Mouse (Mus musculus) bone marrow macrophage, adult 2 months (primary cell): ENCODE results near the gene Srgap3. TPM values are rescaled to one million over a fixed set of nuclear protein-coding genes. Genes with fewer than 3 reads are reported as not detected.

Experiments
- H3K27ac ChIP-seq: 2 replicates; pipeline ENCODE4 v1.5.1; 2012; ENCODE audit warnings: low read depth, low read length; ENCODE audit not compliant: insufficient read depth
- H3K4me1 ChIP-seq: 2 replicates; pipeline ENCODE4 v1.6.1; 2012; ENCODE audit warnings: low read length; ENCODE audit not compliant: control insufficient read depth, insufficient read depth
- H3K4me3 ChIP-seq: 2 replicates; pipeline ENCODE4 v1.5.1; 2012; ENCODE audit warnings: mild to moderate bottlenecking, low read length, moderate library complexity; ENCODE audit not compliant: insufficient read depth
- CTCF ChIP-seq: IDR thresholded peaks from 2 replicates; pipeline ENCODE4 v1.5.1; 2012; ENCODE audit warnings: low read depth, mild to moderate bottlenecking, low read length, moderate library complexity
- POLR2A ChIP-seq: IDR thresholded peaks from 2 replicates; pipeline ENCODE4 v1.6.1; 2012; ENCODE audit warnings: mild to moderate bottlenecking, low read depth, low read length, borderline replicate concordance
- polyA plus RNA-seq: library from polyadenylated mRNA; stranded (reverse); fragments of >200 nt; gene quantifications from 2 replicates; pipeline ENCODE4 v1.2.4, GENCODE M21; 2012; ENCODE audit not compliant: missing spikeins, insufficient read depth, insufficient read length

Srgap3 gene
- polyA plus RNA-seq, 1 experiment, result 2.9 TPM

DNA sequence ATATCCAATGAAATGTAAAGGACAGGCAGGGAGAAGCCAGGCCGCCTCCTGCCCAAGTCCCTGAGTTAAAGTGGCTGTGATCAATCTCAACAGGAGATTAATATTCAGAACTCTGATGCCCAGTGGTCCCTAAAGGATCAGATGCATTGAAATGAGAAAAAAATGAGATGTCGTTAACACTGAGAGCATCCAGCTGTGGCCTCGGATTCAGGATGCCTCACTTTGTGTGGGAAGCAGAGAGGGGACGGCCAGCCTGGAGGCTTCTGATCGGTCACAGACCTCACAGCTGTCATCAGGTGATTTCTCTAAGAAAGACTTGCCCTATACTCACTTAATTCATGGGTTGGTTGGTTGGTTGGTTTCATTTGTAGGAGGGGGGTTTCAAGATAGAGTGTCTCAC is 106.7 kb downstream of the Srgap3 start:
- no peak overlapping the region for H3K4me3 ChIP-seq
- no peak for TF ChIP-seq POLR2A
- no peak for TF ChIP-seq CTCF
- H3K4me1 ChIP-seq, result no peaks in the 10 kb centered on the region
- no peak overlapping the region for H3K27ac ChIP-seq

- Histone ChIP-seq H3K27ac (no peak overlapping the region), H3K4me3 (no peak overlapping the region), H3K4me1 (no peaks in the 10 kb centered on the region)
- TF ChIP-seq POLR2A, result no peak
These were observed 107.7 kb downstream of the Srgap3 start for GRCm38 (mm10) chr6:112839391-112839790.

DNA sequence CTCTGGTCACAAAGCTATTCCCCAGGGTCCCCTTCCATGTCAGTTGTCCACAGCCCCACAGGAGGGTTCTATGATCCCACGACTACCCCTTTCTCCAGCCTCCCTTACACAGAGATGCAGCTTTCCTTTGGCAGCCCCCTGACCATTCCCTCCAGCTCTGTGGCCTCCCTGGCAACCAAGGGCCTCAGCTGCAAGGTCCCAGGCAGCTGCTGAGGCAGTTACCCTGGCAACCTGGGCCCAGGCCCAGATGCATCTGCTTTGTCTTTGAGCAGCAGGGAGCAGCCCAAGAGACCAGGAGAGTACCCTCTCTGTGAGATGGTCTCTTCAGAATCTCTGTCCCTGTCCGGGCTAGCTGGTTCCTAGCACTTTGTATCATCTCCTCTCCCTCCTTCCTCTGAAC is 108.2 kb downstream of the Srgap3 start:
- TF ChIP-seq CTCF (no peak), POLR2A (no peak)
- H3K4me1 ChIP-seq, result no peaks in the 10 kb centered on the region

DNA sequence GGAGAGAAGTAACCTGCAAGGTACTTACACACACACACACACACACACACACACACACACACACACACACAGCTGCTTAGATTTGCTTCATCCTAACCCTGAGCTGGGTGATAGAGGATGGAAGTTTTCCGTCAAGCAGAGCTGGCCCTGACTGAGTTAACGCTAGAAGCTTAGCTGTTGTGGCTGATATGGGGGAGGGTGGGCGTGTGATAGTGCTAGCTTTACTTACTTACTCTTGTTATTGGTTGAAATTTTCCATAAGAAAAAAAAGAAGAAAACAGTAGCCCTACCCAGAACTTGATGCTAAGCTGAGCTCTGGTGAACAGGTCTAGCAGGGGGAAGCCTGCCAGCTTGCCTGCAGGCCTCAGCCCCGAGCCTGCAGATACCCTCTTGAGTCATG is 110.4 kb downstream of the Srgap3 start:
- no peak overlapping the region for H3K27ac ChIP-seq
- no peak overlapping the region for H3K4me3 ChIP-seq
- no peak for TF ChIP-seq CTCF
- no peak for TF ChIP-seq POLR2A
- H3K4me1 ChIP-seq, result no peaks in the 10 kb centered on the region

More for the DNA sequence above, 108.2 kb downstream of the Srgap3 start:
- Histone ChIP-seq H3K27ac (no peak overlapping the region), H3K4me3 (no peak overlapping the region)

- Histone ChIP-seq H3K4me1 (no peaks in the 10 kb centered on the region), H3K27ac (no peak overlapping the region), H3K4me3 (no peak overlapping the region)
- no peak for TF ChIP-seq POLR2A
- TF ChIP-seq CTCF, result no peak
These were observed 111.7 kb downstream of the Srgap3 start for GRCm38 (mm10) chr6:112835413-112835812.

GRCm38 (mm10) chr6:112834430-112834829 is 112.6 kb downstream of the Srgap3 start:
- TF ChIP-seq POLR2A (no peak), CTCF (no peak)
- Histone ChIP-seq H3K4me3 (no peak overlapping the region), H3K4me1 (no peaks in the 10 kb centered on the region), H3K27ac (no peak overlapping the region)

DNA sequence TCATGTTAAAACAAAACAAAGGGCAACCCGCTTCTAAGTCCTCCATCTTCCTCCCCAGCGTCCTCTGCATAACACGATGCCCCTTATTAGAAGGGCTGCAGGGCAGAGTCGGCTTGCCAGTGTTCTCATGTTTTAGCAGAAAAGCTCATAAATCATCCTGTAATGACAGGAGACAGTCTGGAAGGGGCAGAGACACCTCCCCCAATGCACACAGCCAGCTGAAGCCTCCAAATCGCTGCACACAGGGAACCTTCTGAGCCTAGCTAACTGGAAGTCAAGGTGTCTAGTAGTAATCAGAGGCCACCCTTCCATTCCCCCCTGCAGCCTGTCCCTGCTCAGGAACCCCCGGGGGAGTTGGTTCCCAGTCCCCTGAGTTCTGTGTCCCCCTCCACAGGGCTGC is 113.3 kb downstream of the Srgap3 start:
- Histone ChIP-seq H3K4me3 (no peak overlapping the region), H3K4me1 (no peaks in the 10 kb centered on the region)

GRCm38 (mm10) chr6:112829196-112829595 is 117.9 kb downstream of the Srgap3 start:
- Histone ChIP-seq H3K27ac (no peak overlapping the region), H3K4me1 (no peaks in the 10 kb centered on the region), H3K4me3 (no peak overlapping the region)
- no peak for TF ChIP-seq POLR2A
- TF ChIP-seq CTCF, result no peak

More for the DNA sequence above, 113.3 kb downstream of the Srgap3 start:
- TF ChIP-seq CTCF (no peak), POLR2A (no peak)
- H3K27ac ChIP-seq, result no peak overlapping the region

DNA sequence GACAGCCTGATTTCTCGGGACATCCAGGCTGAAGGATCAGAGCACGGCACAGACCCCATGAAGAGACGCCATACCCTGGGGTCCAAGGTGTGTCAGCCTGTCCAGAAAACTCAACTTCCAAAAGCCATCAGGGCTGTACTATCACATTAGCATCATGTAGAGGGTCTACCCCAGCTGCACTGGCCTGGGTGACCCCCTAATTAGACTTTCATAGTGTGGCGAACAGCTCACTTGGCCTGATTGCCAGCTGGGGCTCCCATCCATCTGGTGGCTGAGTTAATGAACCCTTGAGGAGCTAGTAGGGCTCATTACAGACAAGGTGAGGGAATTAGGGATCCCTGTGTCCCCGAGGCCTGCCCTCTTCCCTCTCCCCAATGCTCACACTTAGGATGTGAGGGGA is 118.6 kb downstream of the Srgap3 start:
- H3K27ac ChIP-seq, result no peak overlapping the region
- H3K4me1 ChIP-seq, result no peaks in the 10 kb centered on the region
- no peak overlapping the region for H3K4me3 ChIP-seq
- no peak for TF ChIP-seq CTCF
- no peak for TF ChIP-seq POLR2A

DNA sequence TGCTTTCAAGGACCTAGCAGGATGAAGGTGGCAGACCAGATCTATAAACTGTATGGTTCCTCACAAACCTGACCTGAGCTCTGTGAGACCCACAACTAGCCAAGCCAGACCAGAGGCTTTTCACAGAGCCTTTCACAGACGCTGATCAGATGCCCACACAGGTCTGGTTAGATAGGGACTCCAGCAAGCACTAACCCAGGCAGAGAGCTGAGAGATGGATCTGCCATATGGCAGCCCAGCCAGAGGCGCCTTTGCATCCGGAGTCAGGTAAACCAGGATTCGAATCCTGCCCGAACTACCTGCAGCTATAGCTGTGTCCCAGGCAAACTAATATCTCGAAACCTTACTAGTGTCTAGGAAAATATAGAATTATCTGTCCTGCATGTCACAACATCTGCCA is 121.4 kb downstream of the Srgap3 start:
- Histone ChIP-seq H3K27ac (no peak overlapping the region), H3K4me1 (no peaks in the 10 kb centered on the region), H3K4me3 (no peak overlapping the region)
- TF ChIP-seq POLR2A, result no peak
- TF ChIP-seq CTCF, result no peak

DNA sequence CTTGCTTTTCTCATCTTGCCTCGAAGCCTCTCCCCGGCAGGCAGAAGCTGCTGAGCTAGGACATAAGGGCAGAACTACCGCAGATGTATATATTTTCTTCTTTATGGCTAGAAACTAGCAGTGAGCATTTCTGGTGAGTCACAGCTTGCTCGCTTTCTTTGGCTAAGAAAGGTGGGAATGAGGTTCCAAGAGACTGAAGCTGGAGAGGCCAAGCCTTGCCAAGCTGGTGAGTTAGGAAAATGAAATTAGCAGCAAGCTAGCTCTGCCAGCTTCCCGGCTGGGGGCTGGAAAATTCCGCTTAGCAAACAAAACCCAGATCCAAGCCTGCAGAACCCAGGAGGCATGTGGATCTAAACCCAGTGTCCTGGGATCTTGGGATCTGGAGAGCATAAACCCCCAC is 124.0 kb downstream of the Srgap3 start:
- TF ChIP-seq POLR2A (no peak), CTCF (no peak)
- Histone ChIP-seq H3K27ac (no peak overlapping the region), H3K4me1 (no peaks in the 10 kb centered on the region)

More for the DNA sequence above, 124.0 kb downstream of the Srgap3 start:
- H3K4me3 ChIP-seq, result no peak overlapping the region
